Mouse (Mus musculus): ENCODE measurements around the gene Klhl2. TPM values are rescaled to one million over a fixed set of nuclear protein-coding genes. Genes with fewer than 3 reads are reported as not detected.

Gene Klhl2
- total and polyA plus RNA-seq, 3 experiments: 6.0 to 19.4 (median 14.5) TPM

- Histone ChIP-seq H3K27me3 (ENCODE audit: control insufficient read depth, insufficient read depth, low read length) (no peaks in the 10 kb centered on the region), H3K9ac (ENCODE audit: low read depth, low read length) (no peak overlapping the region), H3K27ac (no peak overlapping the region), H3K79me2 (replicated peaks; ENCODE audit: control insufficient read depth, insufficient read depth, low read length) (no peaks in the 10 kb centered on the region), H3K36me3 (ENCODE audit: control insufficient read depth, insufficient read depth, low read length) (peaks cover 2% of the 10 kb centered on the region), H3K4me1 (ENCODE audit: control insufficient read depth, insufficient read depth, low read length) (peaks cover 6% of the 10 kb centered on the region; the same call in 1 of the 2 replicates), H3K4me3 (no peak overlapping the region)
- intact Hi-C loops (cut with DNase I): loop anchor here (5.0 kb wide), 2 partner anchors 41 to 251 kb away; partner anchors contain the start of gene Msmo1
- DNase-seq: no peak
- TF ChIP-seq CTCF (IDR thresholded peaks at IDR 0.05) (no peak), EP300 (IDR thresholded peaks at IDR 0.05; ENCODE audit: insufficient read depth, low read depth, low read length) (no peak), POLR2A (IDR thresholded peaks at IDR 0.05; ENCODE audit: insufficient read depth, low read depth, low read length) (no peak)
- WGBS: 68% methylated on average over 6 of the region's 6 CpGs
These were observed 159.0 kb downstream of the Klhl2 start for GRCm38 (mm10) chr8:64690845-64691244.

GRCm38 (mm10) chr8:64690306-64690705, 159.5 kb downstream of the Klhl2 start:
- 67% methylated on average over 6 of the region's 6 CpGs for WGBS
- intact Hi-C loops (cut with DNase I): loop anchor here (5.0 kb wide), 2 partner anchors 42 to 252 kb away; partner anchors contain the start of gene Msmo1

More at GRCm38 (mm10) chr8:64690306-64690705, 159.5 kb downstream of the Klhl2 start:
- Histone ChIP-seq H3K27ac (no peak overlapping the region), H3K9ac (ENCODE audit: low read depth, low read length) (no peak overlapping the region), H3K4me1 (ENCODE audit: control insufficient read depth, insufficient read depth, low read length) (peaks cover 6% of the 10 kb centered on the region; the same call in 1 of the 2 replicates), H3K79me2 (replicated peaks; ENCODE audit: control insufficient read depth, insufficient read depth, low read length) (no peaks in the 10 kb centered on the region), H3K36me3 (ENCODE audit: control insufficient read depth, insufficient read depth, low read length) (peaks cover 2% of the 10 kb centered on the region), H3K4me3 (no peak overlapping the region), H3K27me3 (ENCODE audit: control insufficient read depth, insufficient read depth, low read length) (no peaks in the 10 kb centered on the region)
- DNase-seq: no peak
- TF ChIP-seq EP300 (IDR thresholded peaks at IDR 0.05; ENCODE audit: insufficient read depth, low read depth, low read length): no peak
- no peak for TF ChIP-seq POLR2A (IDR thresholded peaks at IDR 0.05; ENCODE audit: insufficient read depth, low read depth, low read length)
- TF ChIP-seq CTCF (IDR thresholded peaks at IDR 0.05): no peak

Other genes with a start within 250 kb of the Klhl2 start
- gene Cpe, start 157.0 kb downstream of the Klhl2 start, total RNA-seq (2021): 100 to 1,000 TPM; 241 to 256 TPM
- gene Cpe, start 157.0 kb downstream of the Klhl2 start, polyA plus RNA-seq (2012; rRNA removed): 112 and 149 TPM in 2 replicates
- 1 to 10 TPM; 6.6 to 9.6 TPM for gene Msmo1, start 116.2 kb downstream of the Klhl2 start, total RNA-seq (2021)
- gene Msmo1, start 116.2 kb downstream of the Klhl2 start, polyA plus RNA-seq (2012; rRNA removed): 4.1 and 9.1 TPM in 2 replicates
- 10 to 100 TPM; 21.0 to 26.2 TPM for gene Tmem192, start 97.2 kb upstream of the Klhl2 start, total RNA-seq (2021)
- gene Tmem192, start 97.2 kb upstream of the Klhl2 start, polyA plus RNA-seq (2012; rRNA removed): 42.6 and 43.4 TPM in 2 replicates
- not detected for gene Trim75, start 137.8 kb upstream of the Klhl2 start, total RNA-seq (2021)
- gene Trim75, start 137.8 kb upstream of the Klhl2 start, polyA plus RNA-seq (2012; rRNA removed): not detected in 2 replicates
- gene Trim61, start 168.5 kb upstream of the Klhl2 start, total RNA-seq (2021): not detected
- gene Trim61, start 168.5 kb upstream of the Klhl2 start, polyA plus RNA-seq (2012; rRNA removed): not detected in 2 replicates
- gene Trim60, start 168.6 kb upstream of the Klhl2 start, total RNA-seq (2021): not detected
- not detected in 2 replicates for gene Trim60, start 168.6 kb upstream of the Klhl2 start, polyA plus RNA-seq (2012; rRNA removed)
- gene Apela, start 187.3 kb upstream of the Klhl2 start, total RNA-seq (2021): not detected
- 0.27 TPM in 1 of 2 replicates, not detected in the other for gene Apela, start 187.3 kb upstream of the Klhl2 start, polyA plus RNA-seq (2012; rRNA removed)
- not detected for gene Gm10663, start 225.0 kb upstream of the Klhl2 start, total RNA-seq (2021)
- not detected in 2 replicates for gene Gm10663, start 225.0 kb upstream of the Klhl2 start, polyA plus RNA-seq (2012; rRNA removed)